Mouse (Mus musculus) ES-Bruce4 (cell line): ENCODE measurements at regions not wholly inside any gene's neighbourhood (a gene's known extent, or its start where the extent isn't known, plus 50 kb on each side); places are given as distances from the start of the nearest gene placed in this dataset.

Experiments
- H3K27ac ChIP-seq: 2 replicates; pipeline ENCODE4 v1.5.1; 2012; ENCODE audit warnings: low read length, inconsistent platforms; ENCODE audit not compliant: insufficient read depth
- H3K27me3 ChIP-seq: 2 replicates; pipeline ENCODE4 v1.6.1; 2012; ENCODE audit warnings: mild to moderate bottlenecking, low read length, inconsistent platforms; ENCODE audit not compliant: control insufficient read depth, poor library complexity, insufficient read depth, severe bottlenecking
- H3K36me3 ChIP-seq: 2 replicates; pipeline ENCODE4 v1.6.1; 2012; ENCODE audit warnings: inconsistent platforms, mild to moderate bottlenecking, low read length, moderate library complexity; ENCODE audit not compliant: control insufficient read depth, poor library complexity, insufficient read depth, severe bottlenecking
- H3K4me1 ChIP-seq: one replicate; pipeline ENCODE4 v1.8.1; 2011; ENCODE audit warnings: low read length; ENCODE audit not compliant: control insufficient read depth, insufficient read depth
- H3K4me3 ChIP-seq: 2 replicates; pipeline ENCODE4 v1.5.1; 2011; ENCODE audit warnings: low read depth, mild to moderate bottlenecking, low read length
- H3K9ac ChIP-seq: 2 replicates; pipeline ENCODE4 v1.6.1; 2012; ENCODE audit warnings: low read depth, mild to moderate bottlenecking, inconsistent platforms; ENCODE audit not compliant: poor library complexity, severe bottlenecking
- H3K9me3 ChIP-seq: replicated peaks from 2 replicates; pipeline ENCODE4 v1.6.1; 2012; ENCODE audit warnings: mild to moderate bottlenecking, low read length, inconsistent platforms; ENCODE audit not compliant: control insufficient read depth, poor library complexity, insufficient read depth, severe bottlenecking
- CTCF ChIP-seq: IDR thresholded peaks from one replicate; pipeline ENCODE4 v1.8.1; 2011; ENCODE audit warnings: low read depth, low read length
- EP300 ChIP-seq: IDR thresholded peaks from 2 replicates; pipeline ENCODE4 v1.6.1; 2011; ENCODE audit warnings: low read depth, low read length; ENCODE audit not compliant: insufficient read depth
- POLR2A ChIP-seq: IDR thresholded peaks from one replicate; pipeline ENCODE4 v1.8.1; 2011; ENCODE audit warnings: low read length; ENCODE audit not compliant: insufficient read depth

DNA sequence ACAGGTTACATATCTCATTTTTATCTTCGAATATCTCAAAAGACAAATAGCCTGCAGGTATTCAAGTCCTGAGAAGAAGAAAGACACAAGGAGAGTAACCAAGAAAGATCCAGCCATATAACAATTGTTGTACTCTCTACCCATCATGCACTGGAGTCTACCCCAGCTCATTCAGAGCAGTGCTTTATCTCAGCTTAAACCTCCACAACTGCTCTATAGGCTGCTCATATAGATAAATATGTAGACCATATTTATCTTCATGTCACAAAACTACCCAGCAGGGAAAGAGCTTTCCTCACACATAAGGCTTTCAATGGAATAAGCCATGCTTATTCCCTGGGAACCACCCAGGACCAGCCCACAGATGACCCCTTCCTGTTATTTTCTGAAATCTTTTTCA is 70.5 kb upstream of the Tmtc1 start:
- Histone ChIP-seq H3K27me3 (no peaks in the 10 kb centered on the region), H3K4me3 (no peak overlapping the region), H3K27ac (no peak overlapping the region), H3K9me3 (no peaks in the 10 kb centered on the region), H3K36me3 (no peaks in the 10 kb centered on the region), H3K4me1 (no peaks in the 10 kb centered on the region), H3K9ac (no peak overlapping the region)
- TF ChIP-seq CTCF (no peak), EP300 (no peak), POLR2A (no peak)

DNA sequence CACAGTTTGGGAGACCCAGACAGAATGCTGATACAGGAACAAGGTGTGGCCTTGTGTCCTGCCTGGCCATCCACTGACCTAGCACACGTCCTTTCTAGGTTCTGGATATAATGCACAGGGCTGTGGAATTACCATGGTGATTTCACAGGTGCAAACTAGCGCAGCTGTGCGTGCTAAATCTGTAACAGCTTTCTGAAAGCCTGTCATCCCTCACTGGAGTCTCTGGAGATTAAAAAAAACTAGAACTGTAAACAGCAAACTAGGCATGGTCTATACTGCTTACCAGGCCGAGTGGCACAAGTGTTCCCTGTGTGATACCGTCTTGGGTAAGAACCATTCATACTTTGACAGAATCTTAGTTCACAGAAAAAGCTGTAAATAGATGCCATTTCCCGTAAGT is 69.9 kb upstream of the Tmtc1 start:
- Histone ChIP-seq H3K9ac (no peak overlapping the region), H3K27me3 (no peaks in the 10 kb centered on the region), H3K4me1 (no peaks in the 10 kb centered on the region), H3K4me3 (no peak overlapping the region), H3K36me3 (no peaks in the 10 kb centered on the region), H3K27ac (no peak overlapping the region), H3K9me3 (no peaks in the 10 kb centered on the region)
- TF ChIP-seq POLR2A, result no peak
- TF ChIP-seq EP300, result no peak
- no peak for TF ChIP-seq CTCF

DNA sequence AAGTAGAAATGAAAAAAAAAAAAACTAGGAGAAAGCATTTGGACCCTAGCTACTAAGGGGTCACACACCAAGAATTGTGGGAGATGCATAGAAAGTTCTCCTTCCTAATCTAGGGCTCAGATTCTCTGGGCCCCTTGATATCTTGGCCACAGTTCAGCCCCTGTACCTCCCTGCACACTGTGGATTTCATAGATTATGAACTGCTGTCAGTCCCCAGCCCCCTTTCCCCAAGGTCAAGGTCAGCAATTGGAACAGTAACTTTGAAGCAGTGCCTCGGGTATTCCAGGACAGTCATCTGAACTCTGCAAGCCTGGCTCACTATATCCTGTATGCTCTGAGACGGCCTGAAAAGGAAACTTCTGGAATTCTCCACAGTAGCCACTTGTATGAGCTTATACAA is 68.9 kb upstream of the Tmtc1 start:
- no peak overlapping the region for H3K27ac ChIP-seq
- H3K27me3 ChIP-seq, result no peaks in the 10 kb centered on the region
- no peak for TF ChIP-seq CTCF
- TF ChIP-seq POLR2A, result no peak
- TF ChIP-seq EP300, result no peak
- H3K4me1 ChIP-seq, result no peaks in the 10 kb centered on the region
- H3K9me3 ChIP-seq, result no peaks in the 10 kb centered on the region
- no peak overlapping the region for H3K4me3 ChIP-seq
- H3K9ac ChIP-seq, result no peak overlapping the region
- H3K36me3 ChIP-seq, result no peaks in the 10 kb centered on the region

DNA sequence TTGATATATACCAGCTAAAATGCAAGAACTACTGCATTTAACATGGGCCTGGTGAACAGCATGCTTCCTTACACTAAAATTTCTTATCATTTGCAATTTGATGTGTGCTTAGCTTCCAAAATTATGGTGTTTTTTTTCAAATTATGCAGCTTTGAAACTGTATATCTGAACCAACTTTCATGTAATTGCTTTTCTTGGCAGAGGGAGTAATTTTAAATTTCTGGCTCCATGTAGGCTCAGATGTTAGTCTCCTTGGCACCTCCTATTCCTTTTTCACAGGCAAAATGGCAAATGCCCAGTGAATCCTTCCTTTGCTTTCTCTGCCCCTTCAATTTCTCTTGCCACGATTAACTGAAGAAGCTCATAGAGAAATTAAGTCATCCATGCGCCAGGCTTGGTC is 61.1 kb upstream of the Tmtc1 start:
- H3K36me3 ChIP-seq, result no peaks in the 10 kb centered on the region
- TF ChIP-seq EP300 (no peak), CTCF (no peak), POLR2A (no peak)
- H3K9me3 ChIP-seq, result no peaks in the 10 kb centered on the region
- no peak overlapping the region for H3K4me3 ChIP-seq
- no peak overlapping the region for H3K27ac ChIP-seq
- no peaks in the 10 kb centered on the region for H3K4me1 ChIP-seq
- no peak overlapping the region for H3K9ac ChIP-seq
- no peaks in the 10 kb centered on the region for H3K27me3 ChIP-seq

DNA sequence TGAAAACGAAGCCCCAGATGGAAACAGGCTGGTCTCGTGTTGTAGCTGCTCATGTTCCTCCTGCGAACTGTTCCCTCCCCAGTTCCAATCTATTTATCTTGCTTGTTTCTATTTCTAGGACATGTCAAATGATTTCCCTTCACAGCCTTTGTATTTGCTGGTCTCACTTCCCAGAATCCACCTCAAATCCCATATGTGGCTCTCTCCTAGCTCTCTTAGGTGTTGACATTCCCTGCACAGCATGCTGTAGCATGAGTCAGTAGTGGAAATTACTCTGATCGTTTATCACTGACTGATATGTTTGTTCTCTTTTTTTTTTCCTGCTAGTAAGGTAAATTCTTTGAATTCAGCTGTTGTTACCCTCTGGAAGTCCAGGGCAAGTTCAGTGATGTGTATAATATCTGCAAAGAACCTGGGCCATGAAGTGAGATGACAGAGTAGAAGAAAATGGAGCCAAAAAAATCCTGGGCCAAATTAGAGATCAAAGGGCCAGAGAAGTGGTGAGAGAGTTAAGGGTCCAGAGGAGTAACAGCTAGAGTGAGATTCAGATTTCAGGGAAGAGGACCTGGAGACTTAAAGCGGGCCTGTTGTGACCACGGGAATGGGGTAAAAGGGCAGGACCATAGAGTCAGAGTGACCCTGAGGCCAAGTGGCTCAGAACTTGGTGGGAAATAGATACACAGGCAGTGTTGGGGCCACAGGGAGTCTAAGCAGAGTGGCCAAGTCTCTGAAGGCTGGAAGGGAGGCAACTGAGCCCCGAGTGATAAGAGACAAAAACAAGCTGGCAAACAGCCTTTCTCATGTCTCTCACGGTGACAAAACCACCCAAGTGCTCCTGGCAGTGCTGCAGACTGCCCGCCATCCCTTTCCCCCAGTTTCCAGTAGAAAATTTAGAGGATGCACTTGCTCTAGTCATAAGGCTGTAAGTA is 56.3 kb upstream of the Tmtc1 start:
- H3K9me3 ChIP-seq, result no peaks in the 10 kb centered on the region
- no peak overlapping the region for H3K9ac ChIP-seq
- H3K4me1 ChIP-seq, result no peaks in the 10 kb centered on the region
- H3K4me3 ChIP-seq, result no peak overlapping the region
- TF ChIP-seq POLR2A, result no peak
- no peak for TF ChIP-seq CTCF
- no peak for TF ChIP-seq EP300
- no peaks in the 10 kb centered on the region for H3K36me3 ChIP-seq
- no peaks in the 10 kb centered on the region for H3K27me3 ChIP-seq
- H3K27ac ChIP-seq, result no peak overlapping the region
